Mouse (Mus musculus) stomach, embryonic 14.5 days (tissue): ENCODE data around the gene Atg9b. TPM values are rescaled to one million over a fixed set of nuclear protein-coding genes. Genes with fewer than 3 reads are reported as not detected.

ENCODE experiments used
- ATAC-seq: fragments of 200-750 bp; cut with Nextera tagmentation; 2 replicates; pipeline ENCODE4 v1.8.0; 2017; ENCODE audit warnings: low read depth, moderate TSS enrichment; ENCODE audit not compliant: insufficient number of reproducible peaks, insufficient read depth, low FRiP score
- H3K27ac ChIP-seq: fragments of 300-500 bp; sonication (generic); 2 replicates; pipeline ENCODE4 v1.5.1; 2014; ENCODE audit warnings: mild to moderate bottlenecking, low read length, moderate library complexity, mixed read lengths
- H3K27me3 ChIP-seq: fragments of 300-500 bp; sonication (generic); 2 replicates; pipeline ENCODE4 v1.6.1; 2014; ENCODE audit warnings: low read length, control low read depth, mixed read lengths; ENCODE audit not compliant: control insufficient read depth, insufficient read depth
- H3K36me3 ChIP-seq: fragments of 300-500 bp; sonication (generic); 2 replicates; pipeline ENCODE4 v1.6.1; 2014; ENCODE audit warnings: mild to moderate bottlenecking, control low read depth, low read length, moderate library complexity, mixed read lengths; ENCODE audit not compliant: control insufficient read depth, insufficient read depth
- H3K4me1 ChIP-seq: fragments of 300-500 bp; sonication (generic); 2 replicates; pipeline ENCODE4 v1.6.1; 2014; ENCODE audit warnings: low read length, control low read depth, mixed read lengths; ENCODE audit not compliant: control insufficient read depth, insufficient read depth
- H3K4me2 ChIP-seq: fragments of 300-500 bp; sonication (generic); replicated peaks from 2 replicates; pipeline ENCODE4 v1.6.1; 2014; ENCODE audit warnings: low read depth, low read length, control low read depth
- H3K4me3 ChIP-seq: fragments of 300-500 bp; sonication (generic); 2 replicates; pipeline ENCODE4 v1.5.1; 2014; ENCODE audit warnings: low read depth, low read length, control low read depth
- H3K9ac ChIP-seq: fragments of 300-500 bp; sonication (generic); replicated peaks from 2 replicates; pipeline ENCODE4 v1.6.1; 2014; ENCODE audit warnings: low read depth, mild to moderate bottlenecking, control low read depth, low read length, moderate library complexity, mixed read lengths
- H3K9me3 ChIP-seq: fragments of 300-500 bp; sonication (generic); 2 replicates; pipeline ENCODE4 v1.6.1; 2016; ENCODE audit warnings: low read depth, low read length, control low read depth; ENCODE audit not compliant: control insufficient read depth
- WGBS: fragments of 180-500 bp; shearing (Covaris S2); extraction: QIAGEN DNeasy Blood & Tissue Kit; methylation state at CpG from one replicate; pipeline ENCODE4 v1.1.7; 2014; 5-methylcytosine and 5-hydroxymethylcytosine counted together
- polyA plus RNA-seq: library from polyadenylated mRNA; unstranded; fragments of >200 nt; fragmentation: Nextera tagmentation; extraction: Ambion mirVana; gene quantifications from 2 replicates; pipeline ENCODE4 v1.2.1, GENCODE M21; 2014

Atg9b gene
- polyA plus RNA-seq, 1 experiment from 2014 or later, result 0.68 TPM

DNA sequence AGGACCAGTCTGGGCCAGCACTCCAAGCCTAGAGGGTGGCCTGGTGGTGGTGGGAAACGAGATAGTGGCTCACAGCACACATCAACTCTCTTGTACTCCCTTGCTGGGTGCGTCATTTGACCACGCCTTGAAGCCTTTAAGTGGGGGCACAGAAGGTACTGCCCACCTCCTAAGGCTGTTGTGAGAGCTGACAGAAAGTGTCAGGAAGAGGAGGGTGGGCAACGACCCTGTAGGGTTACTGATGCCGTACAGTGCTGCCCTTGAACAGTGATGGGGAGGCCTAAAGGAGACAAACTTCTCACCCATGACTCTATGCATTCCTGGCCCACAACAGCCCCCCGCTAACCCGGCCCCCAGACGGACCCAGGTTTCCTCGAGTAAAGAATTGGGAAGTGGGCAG is 25.5 kb downstream of the Atg9b start:
- Histone ChIP-seq H3K9ac (no peak overlapping the region), H3K9me3 (no peaks in the 10 kb centered on the region), H3K4me3 (no peak overlapping the region), H3K27ac (no peak overlapping the region), H3K4me1 (no peaks in the 10 kb centered on the region), H3K4me2 (no peak overlapping the region), H3K36me3 (no peaks in the 10 kb centered on the region), H3K27me3 (no peaks in the 10 kb centered on the region)
- WGBS, result 86% methylated on average over 9 of the region's 9 CpGs
- no peak for ATAC-seq

DNA sequence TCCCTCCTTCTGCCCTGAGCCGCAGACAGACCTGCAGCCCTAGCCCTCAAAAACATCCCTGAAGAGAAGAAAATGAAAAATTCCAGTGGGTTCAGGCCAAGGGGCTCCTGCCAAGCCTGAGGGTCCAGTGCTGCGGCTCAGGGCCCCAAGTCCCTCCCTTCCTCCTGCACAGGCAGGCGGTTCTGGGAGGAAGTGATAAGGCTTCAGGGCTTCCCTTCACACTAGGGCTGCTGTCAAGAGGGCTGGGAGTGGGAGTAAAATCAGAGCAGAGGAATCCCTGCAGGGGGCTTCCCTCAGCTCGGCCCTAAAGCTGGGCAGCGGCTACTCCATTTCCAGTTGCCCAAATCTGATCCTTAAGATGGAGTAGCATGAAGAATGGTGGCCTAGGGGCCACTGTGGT is 26.4 kb downstream of the Atg9b start:
- Histone ChIP-seq H3K4me2 (no peak overlapping the region), H3K27me3 (no peaks in the 10 kb centered on the region), H3K4me3 (no peak overlapping the region), H3K36me3 (no peaks in the 10 kb centered on the region), H3K27ac (no peak overlapping the region), H3K9ac (no peak overlapping the region), H3K9me3 (no peaks in the 10 kb centered on the region), H3K4me1 (no peaks in the 10 kb centered on the region)
- no peak for ATAC-seq
- WGBS, result 39% methylated on average over 5 of the region's 5 CpGs

DNA sequence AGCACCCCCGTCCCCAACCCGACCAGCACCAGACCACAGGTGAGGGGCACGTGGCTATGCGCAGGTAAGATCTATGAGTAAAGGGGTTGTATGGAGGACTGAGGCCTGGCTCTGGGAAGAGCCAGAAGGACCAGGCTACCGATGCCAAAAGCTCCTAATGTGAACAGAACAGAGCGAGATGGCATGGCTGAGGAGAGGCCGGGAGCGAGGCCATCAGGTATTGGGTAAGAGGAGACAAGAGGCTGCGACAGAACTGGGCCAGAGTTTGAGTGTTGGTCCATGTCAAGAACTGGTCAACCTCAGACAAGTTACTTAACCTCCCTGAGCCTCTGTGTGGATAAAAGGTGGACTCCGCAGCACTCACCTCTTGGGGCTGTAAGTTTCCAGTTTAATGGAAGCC is 27.0 kb downstream of the Atg9b start:
- Histone ChIP-seq H3K4me2 (no peak overlapping the region), H3K4me3 (no peak overlapping the region), H3K9ac (no peak overlapping the region), H3K27me3 (no peaks in the 10 kb centered on the region), H3K9me3 (no peaks in the 10 kb centered on the region), H3K27ac (no peak overlapping the region), H3K4me1 (no peaks in the 10 kb centered on the region), H3K36me3 (no peaks in the 10 kb centered on the region)
- ATAC-seq, result no peak
- WGBS, result 84% methylated on average over 10 of the region's 10 CpGs

GRCm38 (mm10) chr5:24364508-24364907 is 27.4 kb downstream of the Atg9b start, which contains the start of gene Nos3:
Gene Nos3, plus strand, starts transcription at chr5:24364810.
- 56% methylated on average over 12 of the region's 12 CpGs for WGBS
- no peaks in the 10 kb centered on the region for H3K36me3 ChIP-seq
- H3K27ac ChIP-seq, result no peak within 1 kb of the TSS
- H3K4me1 ChIP-seq, result no peaks in the 10 kb centered on the region
- no peak within 1 kb of the TSS for H3K4me3 ChIP-seq
- H3K9ac ChIP-seq, result no peak within 1 kb of the TSS
- H3K4me2 ChIP-seq, result no peak within 1 kb of the TSS
- H3K27me3 ChIP-seq, result no peaks in the 10 kb centered on the region
- no peak for ATAC-seq
- H3K9me3 ChIP-seq, result no peaks in the 10 kb centered on the region

- H3K27ac ChIP-seq, result no peak overlapping the region
- 60% methylated on average over 3 of the region's 3 CpGs for WGBS
- no peaks in the 10 kb centered on the region for H3K27me3 ChIP-seq
- H3K4me3 ChIP-seq, result no peak overlapping the region
- no peak overlapping the region for H3K4me2 ChIP-seq
- no peaks in the 10 kb centered on the region for H3K4me1 ChIP-seq
- H3K9me3 ChIP-seq, result no peaks in the 10 kb centered on the region
- no peak for ATAC-seq
- no peak overlapping the region for H3K9ac ChIP-seq
- no peaks in the 10 kb centered on the region for H3K36me3 ChIP-seq
Observed at GRCm38 (mm10) chr5:24364061-24364460, 27.9 kb downstream of the Atg9b start.

DNA sequence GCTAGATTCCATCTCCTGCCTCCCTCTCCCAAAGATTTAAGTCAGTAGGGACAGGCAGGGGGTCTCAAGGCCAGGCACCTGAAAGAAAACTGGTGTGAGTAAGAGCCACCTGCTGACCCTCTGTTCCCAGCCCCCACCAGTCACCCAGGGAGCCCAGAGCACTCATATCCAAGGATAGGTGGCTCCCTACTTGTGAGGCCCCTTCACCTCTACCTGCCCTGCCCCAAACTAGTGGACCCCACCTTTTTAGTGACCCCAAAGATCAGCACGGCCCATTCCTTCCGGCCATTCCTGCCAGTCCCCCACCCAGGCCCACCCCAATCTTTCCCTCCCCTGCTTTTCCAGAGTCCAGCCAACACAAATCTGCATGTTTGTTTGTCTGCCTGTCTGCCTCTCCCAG is 28.5 kb downstream of the Atg9b start:
- ATAC-seq, result no peak
- Histone ChIP-seq H3K9me3 (no peaks in the 10 kb centered on the region), H3K27ac (no peak overlapping the region), H3K36me3 (no peaks in the 10 kb centered on the region), H3K4me2 (no peak overlapping the region), H3K9ac (no peak overlapping the region), H3K4me3 (no peak overlapping the region), H3K27me3 (no peaks in the 10 kb centered on the region), H3K4me1 (no peaks in the 10 kb centered on the region)
- WGBS, result 70% methylated on average over 2 of the region's 2 CpGs

- WGBS, result 0% methylated on average over 7 of the region's 7 CpGs
Observed at GRCm38 (mm10) chr5:24360792-24361454, 31.0 kb downstream of the Atg9b start.

GRCm38 (mm10) chr5:24357461-24357860 is 34.5 kb downstream of the Atg9b start:
- 9% methylated on average over 7 of the region's 7 CpGs for WGBS
- Histone ChIP-seq H3K9ac (no peak overlapping the region), H3K27ac (no peak overlapping the region), H3K4me1 (peaks cover 9% of the 10 kb centered on the region; the same call in 1 of the 2 replicates), H3K27me3 (no peaks in the 10 kb centered on the region), H3K4me3 (no peak overlapping the region), H3K9me3 (no peaks in the 10 kb centered on the region), H3K4me2 (no peak overlapping the region), H3K36me3 (no peaks in the 10 kb centered on the region)
- ATAC-seq, result no peak

More at GRCm38 (mm10) chr5:24360792-24361454, 31.0 kb downstream of the Atg9b start:
- H3K36me3 ChIP-seq, result no peaks in the 10 kb centered on the region
- H3K4me3 ChIP-seq, result no peak overlapping the region
- no peak overlapping the region for H3K4me2 ChIP-seq
- H3K9ac ChIP-seq, result no peak overlapping the region
- H3K27ac ChIP-seq, result no peak overlapping the region
- peak; percentile 68; the same call in 1 of the 2 replicates for ATAC-seq
- H3K9me3 ChIP-seq, result no peaks in the 10 kb centered on the region
- H3K4me1 ChIP-seq, result no peaks in the 10 kb centered on the region
- no peaks in the 10 kb centered on the region for H3K27me3 ChIP-seq

GRCm38 (mm10) chr5:24356764-24357163 is 35.2 kb downstream of the Atg9b start:
- no peak overlapping the region for H3K4me2 ChIP-seq
- no peaks in the 10 kb centered on the region for H3K36me3 ChIP-seq
- ATAC-seq, result no peak
- no peak overlapping the region for H3K27ac ChIP-seq
- H3K9me3 ChIP-seq, result no peaks in the 10 kb centered on the region
- 63% methylated on average over 4 of the region's 4 CpGs for WGBS
- H3K27me3 ChIP-seq, result no peaks in the 10 kb centered on the region
- H3K9ac ChIP-seq, result no peak overlapping the region
- H3K4me1 ChIP-seq, result peaks cover 9% of the 10 kb centered on the region; the same call in 1 of the 2 replicates
- H3K4me3 ChIP-seq, result no peak overlapping the region
